Mouse (Mus musculus) limb, embryonic 14.5 days (tissue): ENCODE data around the gene Abcb8. TPM values are rescaled to one million over a fixed set of nuclear protein-coding genes. Genes with fewer than 3 reads are reported as not detected.

ENCODE experiments used
- ATAC-seq: fragments of 200-750 bp; cut with Nextera tagmentation; 2 replicates; pipeline ENCODE4 v1.8.0; 2017; ENCODE audit warnings: low read depth, moderate number of reproducible peaks, moderate TSS enrichment; ENCODE audit not compliant: low FRiP score
- DNase-seq: peaks from one replicate; pipeline ENCODE4 v3.0.0-alpha.2; 2015; ENCODE audit warnings: low spot score
- H3K27ac ChIP-seq: fragments of 300-500 bp; sonication (generic); replicated peaks from 2 replicates; pipeline ENCODE4 v1.5.1; 2014; ENCODE audit warnings: low read depth, mild to moderate bottlenecking, low read length, moderate library complexity, mixed read lengths
- H3K27me3 ChIP-seq: fragments of 300-500 bp; sonication (generic); 2 replicates; pipeline ENCODE4 v1.6.1; 2014; ENCODE audit warnings: low read length, mixed read lengths; ENCODE audit not compliant: control insufficient read depth, insufficient read depth
- H3K36me3 ChIP-seq: fragments of 300-500 bp; sonication (generic); 2 replicates; pipeline ENCODE4 v1.6.1; 2014; ENCODE audit warnings: mild to moderate bottlenecking, low read length, moderate library complexity, mixed read lengths; ENCODE audit not compliant: control insufficient read depth, insufficient read depth
- H3K4me1 ChIP-seq: fragments of 300-500 bp; sonication (generic); 2 replicates; pipeline ENCODE4 v1.6.1; 2014; ENCODE audit warnings: antibody characterized with exemption, low read length, mixed read lengths; ENCODE audit not compliant: control insufficient read depth, insufficient read depth
- H3K4me2 ChIP-seq: fragments of 300-500 bp; sonication (generic); replicated peaks from 2 replicates; pipeline ENCODE4 v1.6.1; 2014; ENCODE audit warnings: low read depth, mild to moderate bottlenecking, low read length, moderate library complexity; ENCODE audit not compliant: severe bottlenecking
- H3K4me3 ChIP-seq: fragments of 300-500 bp; sonication (generic); replicated peaks from 2 replicates; pipeline ENCODE4 v1.5.1; 2014; ENCODE audit warnings: low read length
- H3K9ac ChIP-seq: fragments of 300-500 bp; sonication (generic); 2 replicates; pipeline ENCODE4 v1.6.1; 2014; ENCODE audit warnings: mild to moderate bottlenecking, low read depth, low read length, moderate library complexity; ENCODE audit not compliant: severe bottlenecking
- H3K9me3 ChIP-seq: fragments of 300-500 bp; sonication (generic); 2 replicates; pipeline ENCODE4 v1.6.1; 2016; ENCODE audit warnings: low read length; ENCODE audit not compliant: control insufficient read depth
- POLR2A ChIP-seq: fragments of 200-500 bp; IDR thresholded peaks from 2 replicates; pipeline ENCODE4 v1.8.0; 2012; ENCODE audit warnings: inconsistent platforms, mild to moderate bottlenecking, moderate library complexity, borderline replicate concordance; ENCODE audit not compliant: insufficient read depth, insufficient read length; ENCODE audit errors: extremely low read depth
- WGBS: fragments of 180-500 bp; shearing (Covaris S2); extraction: QIAGEN DNeasy Blood & Tissue Kit; methylation state at CpG from one replicate; pipeline ENCODE4 v1.1.7; 2014; 5-methylcytosine and 5-hydroxymethylcytosine counted together
- polyA plus RNA-seq, 2 experiments: library from polyadenylated mRNA; depleted of rRNA in 1 of 2; stranded (reverse) in 1 of 2; unstranded in 1 of 2; fragments of >200 nt; fragmentation: Nextera tagmentation in 1 of 2; extraction: Ambion mirVana in 1 of 2; gene quantifications; 2 replicates each; pipeline versions ENCODE4 v1.2.1 to v1.2.3; 2012 to 2014

The Abcb8 gene
- polyA plus RNA-seq, 2 experiments = 35.8 to 45.3 TPM

DNA sequence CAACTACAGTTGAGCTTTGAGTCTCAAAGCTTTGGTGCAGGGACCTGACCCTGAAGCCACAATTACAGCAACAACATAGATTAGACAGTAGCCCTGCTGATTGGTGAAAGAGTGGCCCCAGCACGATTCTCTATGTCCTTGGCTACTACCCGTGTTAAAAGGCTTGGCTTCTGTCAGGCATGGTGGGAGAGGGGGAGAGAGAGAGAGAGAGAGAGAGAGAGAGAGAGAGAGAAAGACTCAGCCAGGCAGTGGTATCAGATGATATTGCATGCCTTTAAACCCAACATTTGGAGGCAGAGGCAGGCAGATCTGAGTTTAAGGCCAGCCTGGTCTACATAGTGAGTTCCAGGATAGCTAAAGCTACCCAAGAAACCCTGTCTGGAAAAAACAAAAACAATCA lies 11.5 kb upstream of the Abcb8 start:
- no peak for TF ChIP-seq POLR2A
- no peak overlapping the region for H3K27ac ChIP-seq
- no peak overlapping the region for H3K4me2 ChIP-seq
- ATAC-seq (no peak), DNase-seq (no peak)
- 46% methylated on average over 2 of the region's 2 CpGs for WGBS
- H3K36me3 ChIP-seq = no peaks in the 10 kb centered on the region
- H3K9ac ChIP-seq = no peak overlapping the region
- no peaks in the 10 kb centered on the region for H3K9me3 ChIP-seq
- H3K4me1 ChIP-seq = peaks cover 5% of the 10 kb centered on the region
- H3K27me3 ChIP-seq = 0 out of 2 replicates have a peak, but pooled peaks cover 4% of the 10 kb centered on the region
- H3K4me3 ChIP-seq = no peak overlapping the region

DNA sequence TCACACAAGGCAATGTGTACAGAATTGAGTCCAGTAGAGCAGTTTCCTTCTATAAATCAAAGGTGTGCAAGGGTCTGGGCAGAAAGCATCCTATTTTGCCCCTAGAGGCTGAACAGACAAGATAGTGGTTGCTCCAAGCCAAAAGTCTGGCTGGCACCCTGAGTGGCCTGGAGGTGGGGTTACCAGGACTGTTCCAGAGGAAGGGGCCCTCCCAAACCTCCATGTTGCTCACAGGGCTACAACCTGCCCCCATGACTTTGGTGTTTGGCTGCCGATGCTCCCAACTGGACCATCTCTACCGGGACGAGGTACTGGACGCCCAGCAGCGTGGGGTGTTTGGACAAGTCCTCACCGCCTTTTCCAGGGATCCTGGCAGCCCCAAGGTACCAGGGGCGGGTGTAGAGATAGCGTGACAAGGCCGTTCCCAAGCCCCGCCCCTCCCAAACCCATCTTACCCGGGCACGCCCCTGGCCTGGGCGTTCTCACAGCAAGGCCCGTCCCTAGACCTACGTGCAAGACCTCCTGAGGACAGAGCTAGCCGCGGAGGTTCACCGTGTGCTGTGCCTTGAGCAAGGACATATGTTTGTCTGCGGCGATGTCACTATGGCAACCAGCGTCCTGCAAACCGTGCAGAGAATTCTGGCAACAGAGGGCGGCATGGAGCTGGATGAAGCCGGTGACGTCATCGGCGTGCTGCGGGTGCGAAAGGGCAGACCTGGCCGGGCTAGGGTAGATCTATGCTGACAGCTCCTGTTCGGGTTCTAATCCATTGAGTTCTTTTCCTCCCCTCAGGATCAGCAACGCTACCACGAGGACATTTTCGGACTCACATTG lies 10.2 kb upstream of the Abcb8 start:
- Histone ChIP-seq H3K4me1 (peaks cover 11% of the 10 kb centered on the region), H3K36me3 (no peaks in the 10 kb centered on the region), H3K4me2 (peak overlapping the region; percentile 68), H3K9me3 (no peaks in the 10 kb centered on the region), H3K27me3 (0 out of 2 replicates have a peak, but pooled peaks cover 12% of the 10 kb centered on the region), H3K27ac (no peak overlapping the region), H3K4me3 (peak overlapping the region; percentile 40), H3K9ac (peak overlapping the region; percentile 28)
- 1% methylated on average over 27 of the region's 34 CpGs for WGBS
- no peak for TF ChIP-seq POLR2A
- ATAC-seq = peak; percentile 79
- peak; percentile 88 for DNase-seq

DNA sequence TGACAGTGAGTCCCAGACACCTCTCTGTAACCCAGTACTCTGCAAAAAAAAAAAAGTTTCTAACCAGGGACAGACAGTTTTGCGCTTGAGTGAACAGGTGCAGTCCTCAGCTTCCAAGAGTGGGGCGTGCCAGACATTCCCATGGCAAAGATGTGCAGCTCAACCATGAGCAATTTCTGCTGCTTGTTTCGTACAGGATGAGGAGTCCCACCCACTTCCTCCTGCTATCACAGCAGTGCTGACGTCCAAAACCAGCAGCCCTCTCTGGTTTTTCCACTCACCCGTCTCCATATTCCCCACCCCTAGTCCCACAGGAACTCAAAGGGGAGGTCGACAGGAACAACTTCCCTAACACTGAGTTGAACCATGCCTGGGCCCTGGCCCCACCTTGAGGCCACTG lies 9.1 kb upstream of the Abcb8 start:
- no peak for ATAC-seq
- Histone ChIP-seq H3K4me2 (no peak overlapping the region), H3K27me3 (0 out of 2 replicates have a peak, but pooled peaks cover 16% of the 10 kb centered on the region), H3K4me1 (peaks cover 11% of the 10 kb centered on the region), H3K9me3 (no peaks in the 10 kb centered on the region), H3K27ac (no peak overlapping the region), H3K36me3 (no peaks in the 10 kb centered on the region), H3K9ac (no peak overlapping the region), H3K4me3 (no peak overlapping the region)
- DNase-seq = no peak
- WGBS = 63% methylated on average over 6 of the region's 6 CpGs
- no peak for TF ChIP-seq POLR2A

DNA sequence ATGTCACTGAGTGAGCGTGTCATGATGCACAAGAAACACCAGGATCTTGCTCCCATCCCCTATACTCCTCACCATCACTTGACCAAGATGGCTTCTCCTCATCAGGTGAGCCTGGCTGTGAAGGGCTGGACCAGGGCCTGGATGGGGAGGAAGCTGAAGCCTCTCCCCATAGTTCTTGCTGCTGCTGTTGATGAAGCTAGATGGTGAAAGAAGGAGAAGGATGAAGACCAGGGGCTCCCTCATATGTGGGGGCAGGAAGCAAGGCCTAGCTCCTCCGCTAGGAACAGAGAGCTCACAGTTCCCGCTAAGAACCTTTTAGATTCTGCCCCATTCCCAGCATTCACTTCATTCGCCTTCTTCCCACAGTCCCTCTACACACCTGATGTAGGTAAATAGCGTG lies 8.1 kb upstream of the Abcb8 start:
- no peak overlapping the region for H3K9ac ChIP-seq
- no peak overlapping the region for H3K4me3 ChIP-seq
- no peak for TF ChIP-seq POLR2A
- peaks cover 11% of the 10 kb centered on the region for H3K4me1 ChIP-seq
- WGBS = 91% methylated on average over 5 of the region's 5 CpGs
- H3K27ac ChIP-seq = no peak overlapping the region
- H3K4me2 ChIP-seq = no peak overlapping the region
- no peaks in the 10 kb centered on the region for H3K9me3 ChIP-seq
- 0 out of 2 replicates have a peak, but pooled peaks cover 16% of the 10 kb centered on the region for H3K27me3 ChIP-seq
- ATAC-seq = no peak
- DNase-seq = no peak
- H3K36me3 ChIP-seq = no peaks in the 10 kb centered on the region

DNA sequence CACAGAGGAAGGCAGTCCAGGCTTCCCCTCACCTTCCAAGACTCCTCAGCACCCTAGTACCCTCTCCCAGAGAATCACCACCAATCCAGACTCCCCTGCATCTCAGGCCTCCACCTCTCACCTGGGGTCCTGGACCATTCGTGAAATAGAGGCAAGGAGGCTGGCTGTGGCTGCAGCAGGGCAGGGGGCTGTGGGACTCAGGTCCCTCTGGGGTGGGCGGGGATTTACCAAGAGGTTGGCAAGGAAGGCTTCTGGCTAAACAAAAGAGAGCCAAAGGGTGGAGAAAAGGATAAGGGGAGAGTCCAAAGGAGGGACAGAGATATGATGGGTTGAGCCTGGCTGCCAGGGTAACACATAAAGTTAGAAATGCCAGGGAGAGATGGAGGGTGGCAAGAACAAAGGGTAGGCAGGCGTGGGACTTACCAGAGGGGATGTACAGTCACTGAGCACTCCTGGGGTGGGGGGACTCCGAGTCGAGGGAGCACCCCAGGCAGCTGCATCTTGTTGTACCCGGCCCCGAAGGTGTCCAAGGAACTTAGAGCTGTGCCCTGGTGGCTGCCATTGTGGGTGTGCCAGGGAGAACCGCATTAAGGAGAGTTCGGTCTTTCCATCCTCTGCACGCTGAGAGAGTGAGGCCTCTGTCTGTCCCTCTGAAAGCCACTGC lies 7.4 kb upstream of the Abcb8 start:
- no peaks in the 10 kb centered on the region for H3K9me3 ChIP-seq

More for the DNA sequence above, 7.4 kb upstream of the Abcb8 start:
- Histone ChIP-seq H3K27me3 (0 out of 2 replicates have a peak, but pooled peaks cover 16% of the 10 kb centered on the region), H3K4me2 (no peak overlapping the region), H3K36me3 (no peaks in the 10 kb centered on the region), H3K4me1 (peaks cover 11% of the 10 kb centered on the region), H3K4me3 (no peak overlapping the region), H3K27ac (no peak overlapping the region), H3K9ac (no peak overlapping the region)
- ATAC-seq (no peak), DNase-seq (no peak)
- 84% methylated on average over 10 of the region's 10 CpGs for WGBS
- no peak for TF ChIP-seq POLR2A
